Mouse (Mus musculus) stomach, embryonic 16.5 days (tissue): Measurements from ENCODE around the gene Limk1. TPM values are rescaled to one million over a fixed set of nuclear protein-coding genes. Genes with fewer than 3 reads are reported as not detected.

Experiments used
- ATAC-seq: fragments of 200-750 bp; cut with Nextera tagmentation; 2 replicates; pipeline ENCODE4 v1.8.0; 2017; ENCODE audit warnings: moderate number of reproducible peaks, moderate TSS enrichment; ENCODE audit not compliant: insufficient read depth, low FRiP score
- H3K27ac ChIP-seq: fragments of 300-500 bp; sonication (generic); 2 replicates; pipeline ENCODE4 v1.5.1; 2014; ENCODE audit warnings: low read length
- H3K27me3 ChIP-seq: fragments of 300-500 bp; sonication (generic); 2 replicates; pipeline ENCODE4 v1.6.1; 2014; ENCODE audit warnings: low read length, control low read depth, mixed read lengths; ENCODE audit not compliant: control insufficient read depth, insufficient read depth
- H3K36me3 ChIP-seq: fragments of 300-500 bp; sonication (generic); 2 replicates; pipeline ENCODE4 v1.6.1; 2014; ENCODE audit warnings: low read length; ENCODE audit not compliant: control insufficient read depth, insufficient read depth
- H3K4me1 ChIP-seq: fragments of 300-500 bp; sonication (generic); 2 replicates; pipeline ENCODE4 v1.6.1; 2014; ENCODE audit warnings: low read length, control low read depth, mixed read lengths; ENCODE audit not compliant: control insufficient read depth, insufficient read depth
- H3K4me2 ChIP-seq: fragments of 300-500 bp; sonication (generic); 2 replicates; pipeline ENCODE4 v1.6.1; 2014; ENCODE audit warnings: low read depth, low read length, mixed read lengths
- H3K4me3 ChIP-seq: fragments of 300-500 bp; sonication (generic); replicated peaks from 2 replicates; pipeline ENCODE4 v1.5.1; 2014; ENCODE audit warnings: mild to moderate bottlenecking, low read length
- H3K9ac ChIP-seq: fragments of 300-500 bp; sonication (generic); 2 replicates; pipeline ENCODE4 v1.6.1; 2014; ENCODE audit warnings: low read length
- H3K9me3 ChIP-seq: fragments of 300-500 bp; sonication (generic); replicated peaks from 2 replicates; pipeline ENCODE4 v1.6.1; 2016; ENCODE audit warnings: low read length, control low read depth; ENCODE audit not compliant: control insufficient read depth
- WGBS: fragments of 180-500 bp; shearing (Covaris S2); extraction: QIAGEN DNeasy Blood & Tissue Kit; methylation state at CpG from one replicate; pipeline ENCODE4 v1.1.7; 2014; 5-methylcytosine and 5-hydroxymethylcytosine counted together
- polyA plus RNA-seq: library from polyadenylated mRNA; unstranded; fragments of >200 nt; fragmentation: Nextera tagmentation; extraction: Ambion mirVana; gene quantifications from 2 replicates; pipeline ENCODE4 v1.2.1, GENCODE M21; 2015

Gene Limk1
- polyA plus RNA-seq, 1 experiment from 2014 or later = 3.7 TPM

GRCm38 (mm10) chr5:134711076-134711475, 22.7 kb upstream of the Limk1 start:
- no peaks in the 10 kb centered on the region for H3K27me3 ChIP-seq
- no peak overlapping the region for H3K4me3 ChIP-seq
- no peak overlapping the region for H3K27ac ChIP-seq
- H3K36me3 ChIP-seq = no peaks in the 10 kb centered on the region
- no peaks in the 10 kb centered on the region for H3K9me3 ChIP-seq
- no peak overlapping the region for H3K9ac ChIP-seq
- WGBS = 76% methylated on average over 7 of the region's 7 CpGs
- H3K4me1 ChIP-seq = no peaks in the 10 kb centered on the region
- ATAC-seq = no peak
- no peak overlapping the region for H3K4me2 ChIP-seq

- no peaks in the 10 kb centered on the region for H3K36me3 ChIP-seq
- no peaks in the 10 kb centered on the region for H3K27me3 ChIP-seq
- no peak overlapping the region for H3K9ac ChIP-seq
- H3K4me3 ChIP-seq = no peak overlapping the region
- H3K4me1 ChIP-seq = no peaks in the 10 kb centered on the region
- 55% methylated on average over 6 of the region's 6 CpGs for WGBS
- no peaks in the 10 kb centered on the region for H3K9me3 ChIP-seq
- no peak for ATAC-seq
- no peak overlapping the region for H3K4me2 ChIP-seq
- no peak overlapping the region for H3K27ac ChIP-seq
Observed at GRCm38 (mm10) chr5:134709275-134709674, 20.9 kb upstream of the Limk1 start.

- ATAC-seq = peak; percentile 33; the same call in 1 of the 2 replicates
- Histone ChIP-seq H3K4me3 (no peak overlapping the region), H3K4me1 (no peaks in the 10 kb centered on the region), H3K9ac (no peak overlapping the region), H3K27ac (no peak overlapping the region), H3K4me2 (no peak overlapping the region), H3K27me3 (no peaks in the 10 kb centered on the region), H3K9me3 (no peaks in the 10 kb centered on the region), H3K36me3 (no peaks in the 10 kb centered on the region)
Observed at GRCm38 (mm10) chr5:134704157-134704556, 15.8 kb upstream of the Limk1 start.

- no peaks in the 10 kb centered on the region for H3K4me1 ChIP-seq
- WGBS = 53% methylated on average over 2 of the region's 2 CpGs
- no peak overlapping the region for H3K9ac ChIP-seq
- no peaks in the 10 kb centered on the region for H3K9me3 ChIP-seq
- H3K4me3 ChIP-seq = no peak overlapping the region
- no peak for ATAC-seq
- no peak overlapping the region for H3K4me2 ChIP-seq
- no peaks in the 10 kb centered on the region for H3K36me3 ChIP-seq
- H3K27me3 ChIP-seq = no peaks in the 10 kb centered on the region
- no peak overlapping the region for H3K27ac ChIP-seq
Observed at GRCm38 (mm10) chr5:134695539-134695938, 7.1 kb upstream of the Limk1 start.

GRCm38 (mm10) chr5:134695082-134695481, 6.7 kb upstream of the Limk1 start:
- Histone ChIP-seq H3K9me3 (no peaks in the 10 kb centered on the region), H3K9ac (no peak overlapping the region), H3K36me3 (no peaks in the 10 kb centered on the region), H3K4me1 (no peaks in the 10 kb centered on the region), H3K27me3 (no peaks in the 10 kb centered on the region), H3K4me3 (no peak overlapping the region), H3K27ac (no peak overlapping the region), H3K4me2 (no peak overlapping the region)
- ATAC-seq = no peak
- WGBS = 9% methylated on average over 2 of the region's 2 CpGs

GRCm38 (mm10) chr5:134692704-134693103, 4.3 kb upstream of the Limk1 start:
- ATAC-seq = no peak
- Histone ChIP-seq H3K36me3 (no peaks in the 10 kb centered on the region), H3K4me3 (no peak overlapping the region), H3K4me1 (peaks cover 8% of the 10 kb centered on the region; the same call in 1 of the 2 replicates), H3K27me3 (no peaks in the 10 kb centered on the region), H3K9ac (no peak overlapping the region), H3K27ac (no peak overlapping the region), H3K9me3 (no peaks in the 10 kb centered on the region), H3K4me2 (no peak overlapping the region)
- WGBS = 92% methylated on average over 1 of the region's 1 CpGs

- Histone ChIP-seq H3K4me2 (peak overlapping the region; percentile 66), H3K36me3 (no peaks in the 10 kb centered on the region), H3K9ac (peak overlapping the region; percentile 60), H3K27me3 (no peaks in the 10 kb centered on the region), H3K4me3 (peak overlapping the region; percentile 85), H3K27ac (peak overlapping the region; percentile 39), H3K4me1 (peaks cover 12% of the 10 kb centered on the region; the same call in 1 of the 2 replicates), H3K9me3 (no peaks in the 10 kb centered on the region)
- WGBS = under 1% methylated on average over 38 of the region's 38 CpGs
- ATAC-seq = peak; percentile 97
Observed at GRCm38 (mm10) chr5:134688718-134689284, 403 bp upstream of the Limk1 start.

- H3K4me2 ChIP-seq = peak overlapping the region; percentile 95
- no peak overlapping the region for H3K27ac ChIP-seq
- H3K27me3 ChIP-seq = no peaks in the 10 kb centered on the region
- peaks cover 12% of the 10 kb centered on the region; the same call in 1 of the 2 replicates for H3K4me1 ChIP-seq
- 90% methylated on average over 1 of the region's 1 CpGs for WGBS
- no peaks in the 10 kb centered on the region for H3K36me3 ChIP-seq
- no peak overlapping the region for H3K9ac ChIP-seq
- ATAC-seq = no peak
- peak overlapping the region; percentile 85; the same call in 1 of the 2 replicates for H3K4me3 ChIP-seq
- no peaks in the 10 kb centered on the region for H3K9me3 ChIP-seq
Observed at GRCm38 (mm10) chr5:134687187-134687586, 1.2 kb downstream of the Limk1 start.

- H3K36me3 ChIP-seq = no peaks in the 10 kb centered on the region
- H3K27me3 ChIP-seq = no peaks in the 10 kb centered on the region
- H3K4me2 ChIP-seq = no peak overlapping the region
- H3K9ac ChIP-seq = no peak overlapping the region
- WGBS = 84% methylated on average over 6 of the region's 6 CpGs
- no peak overlapping the region for H3K27ac ChIP-seq
- H3K9me3 ChIP-seq = no peaks in the 10 kb centered on the region
- H3K4me1 ChIP-seq = peaks cover 12% of the 10 kb centered on the region; the same call in 1 of the 2 replicates
- no peak overlapping the region for H3K4me3 ChIP-seq
- ATAC-seq = no peak
Observed at GRCm38 (mm10) chr5:134686541-134686940, 1.9 kb downstream of the Limk1 start.
